Mouse (Mus musculus) lung, postnatal 4 days (tissue): ENCODE measurements at regions not wholly inside any gene's neighbourhood (a gene's known extent, or its start where the extent isn't known, plus 50 kb on each side); places are given as distances from the start of the nearest gene placed in this dataset.
"Not testable (repeated sequence)": the region's sequence is repeated elsewhere in the genome, so short reads cannot be mapped to it uniquely, and the experiment has no call there.

Experiments used
- DNase-seq, 2 experiments: peaks; one replicate each; pipeline ENCODE4 v3.0.0; 2021

- peak; percentile 47 to 73 for DNase-seq
Observed at GRCm38 (mm10) chr17:83987683-83988082, 139.9 kb upstream of the Haao start.

DNA sequence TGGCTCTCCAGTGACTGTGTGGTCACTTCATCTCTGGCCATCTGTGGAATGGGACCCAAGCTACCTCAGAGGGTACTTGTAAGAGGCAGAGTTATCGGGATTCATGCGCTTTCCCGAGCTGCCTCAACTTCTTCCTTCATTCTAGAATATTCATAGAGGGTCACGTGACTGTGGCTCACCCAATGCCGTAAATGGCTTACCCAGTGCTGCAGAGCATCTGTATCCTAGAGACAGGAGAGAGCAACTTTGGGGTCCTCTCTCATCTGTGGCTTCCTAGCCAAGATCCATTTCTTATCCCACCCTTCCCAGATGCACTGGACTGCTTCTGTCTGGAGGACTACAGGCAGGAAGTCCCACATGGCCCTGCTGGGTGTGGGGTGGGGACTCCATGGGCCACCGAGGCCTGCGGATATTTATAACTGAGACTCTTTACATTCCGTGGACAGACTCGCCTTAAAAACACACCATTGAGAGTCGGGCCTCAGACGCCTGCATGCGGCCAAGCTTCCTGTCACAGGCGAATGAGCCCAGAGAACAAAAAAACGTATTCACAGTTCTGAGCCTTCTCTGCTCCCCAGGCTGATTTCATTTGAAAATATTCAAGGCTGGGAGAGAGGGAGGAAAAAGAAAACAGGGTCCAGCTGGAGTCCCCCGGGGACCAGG, 138.3 kb upstream of the Haao start:
- DNase-seq: peak; percentile 47 to 65

GRCm38 (mm10) chr17:83985333-83985790, 137.6 kb upstream of the Haao start:
- DNase-seq: no peak

GRCm38 (mm10) chr17:83983837-83984388, 136.2 kb upstream of the Haao start:
- no peak for DNase-seq

- peak; percentile 86 to 92 for DNase-seq
Observed at GRCm38 (mm10) chr17:83983070-83983836, 135.5 kb upstream of the Haao start.

DNA sequence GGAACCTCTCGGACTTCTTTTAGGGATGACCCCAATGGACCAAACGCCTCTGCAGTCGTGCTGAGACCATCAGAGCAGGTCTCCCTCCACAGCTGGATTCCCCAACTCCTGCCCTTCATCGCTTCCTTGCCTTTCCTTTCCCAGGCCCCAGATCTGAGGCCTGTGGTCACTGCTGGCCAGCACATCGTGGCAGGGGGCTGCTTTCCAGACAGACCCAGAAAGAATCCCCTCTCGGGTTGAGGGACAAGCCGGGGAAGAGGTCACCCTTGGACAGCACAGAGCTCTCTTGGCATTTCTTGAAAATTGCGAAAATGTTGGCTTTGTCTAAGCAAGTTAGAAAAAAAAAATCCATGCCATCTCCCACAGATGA, 134.9 kb upstream of the Haao start:
- DNase-seq: peak in 1 of 2 experiments; percentile 37

DNA sequence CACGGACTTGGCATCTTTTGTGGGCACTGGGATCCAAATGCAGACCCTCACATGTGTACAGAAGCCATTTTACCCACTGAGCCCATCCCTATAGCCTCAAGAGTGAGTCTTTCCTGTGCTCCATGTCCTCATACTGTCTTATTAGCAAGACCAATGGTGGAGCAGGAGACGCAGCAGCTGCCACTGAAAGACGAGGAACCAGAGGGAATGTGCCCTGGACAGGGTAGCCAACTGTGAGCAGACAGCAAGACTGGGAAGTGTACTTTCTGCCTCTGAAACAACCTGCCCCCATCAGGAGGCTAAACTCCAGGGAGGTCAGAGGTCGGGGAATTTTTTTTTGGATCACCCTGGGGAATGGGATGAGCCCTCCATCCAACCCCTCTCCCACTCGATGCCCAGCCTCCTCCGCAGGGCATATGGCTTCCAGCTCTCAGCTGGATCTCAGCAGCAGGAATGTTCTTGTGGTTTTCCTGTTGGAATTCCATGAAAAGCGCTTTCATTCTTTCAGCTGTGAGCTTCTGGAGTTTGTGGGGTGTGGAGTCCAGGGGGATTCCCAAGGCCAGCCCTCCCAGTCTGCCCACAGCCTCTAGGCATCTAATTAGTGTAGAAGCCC, 131.2 kb upstream of the Haao start:
- DNase-seq: no peak

DNA sequence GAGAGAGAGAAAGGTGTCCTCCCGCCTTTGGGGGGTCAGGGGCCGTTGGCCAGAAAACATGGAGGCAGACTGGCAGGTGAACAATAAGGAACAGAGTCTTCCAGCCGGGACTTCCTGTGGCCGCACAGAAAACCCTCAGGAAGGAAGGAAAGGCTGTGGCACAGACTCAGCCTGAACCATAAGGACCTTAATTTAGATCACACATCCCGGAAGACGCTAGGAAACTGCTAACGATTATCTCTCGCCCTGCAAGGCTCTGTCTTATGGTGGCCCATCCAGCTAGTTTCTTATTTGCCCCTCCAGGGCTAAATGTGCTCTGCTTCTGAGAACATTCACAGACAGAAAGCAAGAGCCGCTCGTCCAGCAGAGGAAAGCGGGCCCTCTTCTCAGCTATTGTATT, 130.0 kb upstream of the Haao start:
- DNase-seq: no peak

DNA sequence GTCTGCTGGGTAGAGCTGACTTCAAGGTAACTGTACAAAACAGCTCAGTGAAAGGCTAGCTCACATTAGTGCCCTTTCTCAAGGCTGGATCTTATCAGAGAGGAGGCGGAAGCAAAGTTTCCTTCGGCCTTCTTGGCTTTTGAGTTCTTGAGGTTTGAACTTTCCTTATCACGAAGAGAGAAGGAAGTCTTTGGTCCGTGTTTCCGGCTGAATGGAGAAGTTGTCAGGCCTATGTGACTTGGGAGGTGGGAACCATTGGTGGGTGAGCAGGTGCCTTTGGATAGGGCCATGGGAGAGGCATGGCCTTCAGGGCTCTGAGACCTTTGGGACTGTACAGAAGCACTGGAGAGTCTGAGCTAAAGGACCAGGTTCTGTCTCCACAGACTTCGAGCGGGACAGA, 128.1 kb upstream of the Haao start:
- DNase-seq: no peak

GRCm38 (mm10) chr17:83973461-83974350, 125.9 kb upstream of the Haao start:
- peak; percentile 45 to 80 for DNase-seq

- DNase-seq: no peak
Observed at GRCm38 (mm10) chr17:83972874-83973273, 125.1 kb upstream of the Haao start.

GRCm38 (mm10) chr17:83972470-83972869, 124.7 kb upstream of the Haao start:
- DNase-seq: no peak

DNA sequence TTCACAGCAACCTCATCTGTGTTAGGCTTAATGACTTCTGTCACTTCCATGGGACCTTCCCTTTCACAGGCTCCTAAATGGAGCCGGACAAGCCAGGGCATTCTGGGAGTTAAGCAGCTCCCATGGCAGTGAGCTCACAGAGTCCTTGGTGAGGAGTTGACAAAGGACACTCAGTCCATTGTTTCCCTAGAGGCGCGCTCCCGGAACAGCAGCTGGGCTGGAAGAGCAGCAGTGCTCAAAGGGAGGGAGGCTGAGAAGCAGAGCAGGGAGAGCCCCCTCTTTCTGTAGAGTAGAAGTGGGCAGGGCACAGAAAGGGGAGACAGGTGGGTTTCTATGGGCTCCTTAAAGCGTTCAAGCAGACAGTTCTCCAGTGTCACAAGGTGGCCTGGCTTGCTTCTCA, 124.3 kb upstream of the Haao start:
- peak in 1 of 2 experiments; percentile 48 for DNase-seq

GRCm38 (mm10) chr17:83969407-83969826, 121.7 kb upstream of the Haao start:
- DNase-seq: peak in 1 of 2 experiments; percentile 30

DNA sequence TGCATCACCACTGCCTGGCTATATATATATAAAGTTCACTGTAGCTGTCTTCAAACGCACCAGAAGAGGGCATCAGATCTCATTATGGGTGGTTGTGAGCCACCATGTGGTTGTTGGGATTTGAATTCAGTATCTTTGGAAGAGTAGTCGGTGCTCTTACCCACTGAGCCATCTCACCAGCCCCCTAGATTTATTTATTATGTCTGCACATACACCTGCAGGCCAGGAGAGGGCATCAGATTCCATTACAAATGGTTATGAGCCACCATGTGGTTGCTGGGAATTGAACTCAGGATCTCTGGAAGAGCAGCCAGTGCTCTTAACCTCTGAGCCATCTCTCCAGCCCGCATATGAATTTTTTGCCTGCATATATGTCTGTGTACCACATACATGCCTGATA, 120.4 kb upstream of the Haao start:
- not testable (repeated sequence) for DNase-seq

GRCm38 (mm10) chr17:83967007-83967406, 119.2 kb upstream of the Haao start:
- DNase-seq: no peak

DNA sequence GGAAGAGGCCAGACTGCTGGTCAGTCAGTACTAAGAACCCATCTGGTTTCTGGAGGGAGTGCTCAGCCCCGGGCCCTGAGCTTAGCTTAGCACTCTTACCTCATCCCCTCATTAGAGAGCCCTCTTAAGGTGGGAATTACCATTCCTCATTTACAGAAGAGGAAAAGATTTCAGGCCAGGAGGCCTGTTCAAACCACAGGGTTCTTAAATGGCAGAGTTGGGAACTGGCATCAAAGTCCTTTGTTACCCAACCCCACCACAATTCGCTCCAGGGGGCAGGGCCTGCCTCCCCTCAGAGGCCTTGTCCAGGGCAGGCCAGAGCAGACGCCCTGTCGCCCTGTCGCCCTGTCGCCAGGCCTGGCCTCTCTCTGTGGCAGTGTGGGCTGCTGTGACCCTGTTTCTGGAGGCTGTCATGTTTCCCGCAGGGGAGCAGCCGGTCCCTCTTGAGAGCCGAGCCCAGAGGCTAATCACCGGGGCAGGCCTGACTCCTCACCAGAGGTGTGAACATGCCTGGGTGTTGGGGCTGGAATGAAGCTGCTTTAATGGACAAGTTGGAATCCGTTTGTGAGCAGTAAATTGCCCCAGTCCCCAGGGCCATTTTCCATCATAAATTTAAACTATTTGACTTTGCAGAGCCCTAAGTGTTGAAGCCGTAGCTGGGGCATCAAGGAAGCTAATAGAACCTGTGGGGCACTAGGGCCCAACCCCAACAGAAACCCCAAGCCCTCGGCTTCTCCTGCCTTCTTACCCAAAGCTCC, 116.9 kb upstream of the Haao start:
- DNase-seq: no peak

- DNase-seq: no peak
Observed at GRCm38 (mm10) chr17:83963561-83963960, 115.8 kb upstream of the Haao start.

GRCm38 (mm10) chr17:83962841-83963240, 115.1 kb upstream of the Haao start:
- DNase-seq: no peak

DNA sequence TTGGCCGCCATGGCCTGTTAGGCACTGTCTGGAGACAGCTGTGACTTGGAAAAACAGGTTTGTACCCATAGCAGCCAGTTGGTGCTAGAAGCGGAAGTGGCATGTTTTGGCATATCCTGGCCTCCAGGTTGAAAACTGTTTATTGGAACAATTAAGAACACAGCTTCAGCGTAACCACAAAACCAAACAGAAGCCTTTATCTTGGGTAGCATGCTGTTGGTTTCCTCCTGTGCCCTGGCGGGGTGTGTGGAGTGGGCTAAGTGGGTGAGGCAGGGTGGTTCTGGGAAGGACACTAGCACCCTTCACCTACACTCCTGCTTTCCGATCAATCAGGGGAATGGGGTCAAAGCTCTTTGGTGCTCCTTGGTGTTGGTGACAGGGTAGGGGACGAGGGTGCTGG, 114.4 kb upstream of the Haao start:
- DNase-seq: no peak

DNA sequence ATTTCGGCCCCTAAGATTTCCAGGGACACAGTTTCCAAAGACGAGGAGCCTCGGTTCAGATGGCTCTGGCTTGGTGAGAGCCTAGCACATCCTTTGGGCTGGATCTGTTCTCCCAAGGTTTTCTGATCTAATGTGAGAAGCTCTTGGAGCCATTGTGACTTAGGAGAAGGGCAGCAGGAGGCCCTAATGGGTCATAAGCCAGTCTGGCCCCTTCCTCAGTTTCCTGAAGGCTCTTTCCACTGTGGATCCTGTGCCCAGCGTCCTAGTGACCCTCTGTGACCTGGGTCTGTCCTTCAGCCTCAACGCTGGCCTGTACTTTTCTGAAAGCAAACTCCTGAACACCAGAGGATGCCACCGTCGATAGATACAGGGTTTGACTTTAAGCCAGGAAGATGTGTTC, 113.1 kb upstream of the Haao start:
- DNase-seq: no peak

DNA sequence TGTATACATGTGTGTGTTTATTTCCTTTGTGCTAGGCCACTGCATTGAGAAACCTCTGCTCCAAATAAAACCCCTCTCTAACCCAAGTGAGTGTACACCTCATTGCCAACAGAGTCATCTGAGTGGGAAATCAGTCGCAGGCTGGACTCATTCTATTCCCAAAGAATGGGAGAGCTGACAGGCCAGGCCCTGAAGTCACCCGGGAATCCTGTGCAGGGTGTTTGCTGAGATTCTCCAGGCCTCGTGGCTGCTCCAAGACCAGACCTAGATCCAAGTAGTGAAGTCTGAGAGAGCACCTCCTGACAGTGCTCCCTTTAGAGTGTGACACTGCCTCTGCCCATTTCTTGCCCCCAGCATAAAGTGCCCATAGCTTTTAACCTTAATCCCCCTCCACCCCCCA, 112.4 kb upstream of the Haao start:
- DNase-seq: peak in 1 of 2 experiments; percentile 54
